ENCODE assay signal across 25 mouse cellular contexts in the genomic region with DNA sequence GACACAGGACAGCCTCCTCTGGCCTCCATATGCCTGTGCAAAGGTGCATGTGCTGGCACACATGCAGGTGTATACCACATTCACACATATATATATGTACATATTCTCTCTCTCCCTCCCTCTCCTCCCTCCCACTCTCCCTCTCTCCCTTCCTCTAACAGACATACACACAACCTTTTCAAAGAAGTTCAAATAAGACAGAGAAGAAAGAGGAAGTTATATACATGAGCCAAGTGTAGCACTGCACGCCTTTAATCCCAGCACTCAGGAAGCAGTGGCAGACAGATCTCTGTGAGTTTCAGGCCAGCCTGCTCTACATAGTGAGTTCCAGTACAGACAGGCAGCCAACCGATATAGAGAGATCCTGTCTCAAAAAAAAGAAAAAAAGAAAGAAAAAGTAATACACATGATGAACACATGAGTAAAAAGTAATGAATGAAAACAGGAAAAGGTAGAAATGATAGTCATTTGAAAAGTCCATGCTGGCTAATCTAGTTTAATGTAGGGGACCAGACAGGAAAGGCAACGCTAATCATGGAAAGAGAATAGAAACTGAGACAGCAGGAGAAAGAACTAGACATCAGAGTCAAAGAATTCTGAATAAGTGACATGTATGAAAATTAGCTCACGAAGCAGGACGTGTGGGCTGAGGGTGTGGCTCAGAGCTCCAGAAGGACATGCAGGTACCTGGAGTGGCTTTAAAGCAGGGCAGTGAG. TPM values are rescaled to one million over a fixed set of nuclear protein-coding genes. Genes with fewer than 3 reads are reported as not detected.
DNase-seq lines count a peak whose midpoint lies in the region; TF ChIP-seq lines count a peak whose summit lies in the region.
"Had no signal": no experiment of that assay in that cellular context is flagged by ENCODE, and none has a peak within 500 bp of the region (broad histone marks: within the 10 kb centered on the region; RNA-seq: fewer than 3 reads in every experiment).

No protein-coding gene starts in this region.

- H3K27me3 ChIP-seq in forebrain, embryonic 10.5 days (ENCODE audit: poor library complexity, severe bottlenecking): no peaks in the 10 kb centered on the region
- no peaks in the 10 kb centered on the region for H3K27me3 ChIP-seq in cerebellum, adult 2 months (ENCODE audit: control insufficient read depth, insufficient read depth, low read length)
- H3K27me3 ChIP-seq: embryonic facial prominence, embryonic 15.5 days; forebrain, embryonic 15.5 days; hindbrain, embryonic 15.5 days; kidney, embryonic 15.5 days; limb, embryonic 13.5 days; lung, embryonic 15.5 days; midbrain, embryonic 15.5 days had no signal

- WGBS in forebrain, embryonic 10.5 days: 92% methylated on average over 5 of the region's 5 CpGs
- WGBS in cerebellum, adult 2 months: 87% methylated on average over 5 of the region's 5 CpGs

- intact Hi-C loops in heart, postnatal 25 days (cut with DNase I): no loop called here

- peaks cover 5% of the 10 kb centered on the region; the same call in 1 of the 2 replicates for H3K4me1 ChIP-seq in forebrain, embryonic 10.5 days
- no peaks in the 10 kb centered on the region for H3K4me1 ChIP-seq in cerebellum, adult 2 months (ENCODE audit: control insufficient read depth, insufficient read depth, low read length)

- H3K4me3 ChIP-seq in forebrain, embryonic 10.5 days: no peak overlapping the region
- H3K4me3 ChIP-seq in cerebellum, adult 2 months (replicated peaks; ENCODE audit: insufficient read depth, low read depth, low read length): no peak overlapping the region
- H3K4me3 ChIP-seq: embryonic facial prominence, embryonic 10.5 days; embryonic facial prominence, embryonic 15.5 days; forebrain, embryonic 15.5 days; hindbrain, embryonic 10.5 days; hindbrain, embryonic 15.5 days; kidney, embryonic 15.5 days; limb, embryonic 13.5 days; lung, embryonic 15.5 days; midbrain, embryonic 15.5 days had no signal

- no peak overlapping the region for H3K27ac ChIP-seq in forebrain, embryonic 10.5 days
- H3K27ac ChIP-seq in cerebellum, adult 2 months (ENCODE audit: insufficient read depth, low read length): no peak overlapping the region
- H3K27ac ChIP-seq: embryonic facial prominence, embryonic 10.5 days; embryonic facial prominence, embryonic 15.5 days; forebrain, embryonic 15.5 days; hindbrain, embryonic 10.5 days; hindbrain, embryonic 15.5 days; kidney, embryonic 15.5 days; limb, embryonic 13.5 days; lung, embryonic 15.5 days; midbrain, embryonic 15.5 days had no signal

- no peak for TF ChIP-seq CTCF in cerebellum, adult 2 months (IDR thresholded peaks at IDR 0.05; ENCODE audit: borderline replicate concordance, insufficient read depth, low read depth, low read length)

- no peak for TF ChIP-seq POLR2A in cerebellum, adult 2 months (IDR thresholded peaks at IDR 0.05; ENCODE audit: borderline replicate concordance, insufficient read depth, low read length)

- H3K36me3 ChIP-seq in forebrain, embryonic 10.5 days (replicated peaks): peaks cover 21% of the 10 kb centered on the region

- no peaks in the 10 kb centered on the region for H3K9me3 ChIP-seq in forebrain, embryonic 10.5 days
- H3K9me3 ChIP-seq: embryonic facial prominence, embryonic 10.5 days; embryonic facial prominence, embryonic 15.5 days; forebrain, embryonic 15.5 days; hindbrain, embryonic 10.5 days; hindbrain, embryonic 15.5 days; kidney, embryonic 15.5 days; limb, embryonic 13.5 days; lung, embryonic 15.5 days; midbrain, embryonic 15.5 days had no signal

- DNase-seq in 416B (ENCODE audit: low read depth): peak; percentile 50
- DNase-seq in A20 (ENCODE audit: low read depth, low spot score): peak; percentile 56
- DNase-seq in MEL-GATA-1-ER (ENCODE audit: extremely low read depth, low read depth): peak; percentile 67
- DNase-seq in induced T-regulatory cell, adult 2 months (ENCODE audit: low read depth): peak; percentile 19
- DNase-seq in forebrain, embryonic 10.5 days (ENCODE audit: extremely low spot score, low spot score): no peak
- no peak for DNase-seq in urinary bladder, adult 18-20 months (ENCODE audit: low spot score in 2 of 2)
- DNase-seq in cerebellum, adult 2 months: no peak
- no peak for DNase-seq in heart, postnatal 25 days (ENCODE audit: low spot score)
- DNase-seq: adrenal gland, postnatal 10 days; cerebellum, adult 11 months; cerebellum, postnatal 10 days; gastrocnemius, postnatal 25 days; heart, adult 18-20 months; kidney, adult 18-20 months; kidney, postnatal 25 days; right cerebral cortex, postnatal 4 days had no signal

RNA-seq across cellular contexts. Expression of a gene that starts 26.1 kb away (rescaled TPM):
- polyA plus RNA-seq in forebrain, embryonic 10.5 days (2016; fragmentation: Nextera tagmentation; extraction: Ambion mirVana): 37.0 and 38.6 TPM in 2 replicates
- 64.3 and 70.8 TPM in 2 replicates for polyA plus RNA-seq in cerebellum, adult 2 months (2012; rRNA removed)
- total RNA-seq in heart, postnatal 25 days (2021): 10 to 100 TPM; 26.1 to 30.3 TPM

RNA-seq across cellular contexts. Expression of a gene that starts 26.1 kb away (rescaled TPM):
- 30.9 and 32.3 TPM in 2 replicates for polyA plus RNA-seq in forebrain, embryonic 10.5 days (2016; fragmentation: Nextera tagmentation; extraction: Ambion mirVana)
- 25.7 and 29.2 TPM in 2 replicates for polyA plus RNA-seq in cerebellum, adult 2 months (2012; rRNA removed)
- total RNA-seq in heart, postnatal 25 days (2021): 1 to 10 TPM; 4.1 TPM

Comparison
In these comparisons a context has a peak if more than half of its experiments do, and no peak if none do; other contexts are left out.
1. DNase-seq: peak in 416B (single experiment), A20 (single experiment), MEL-GATA-1-ER (single experiment) and induced T-regulatory cell, adult 2 months (single experiment); none in forebrain, embryonic 10.5 days (single experiment), urinary bladder, adult 18-20 months (0 of 2), cerebellum, adult 2 months (0 of 2) and heart, postnatal 25 days (single experiment).